In genomic region chr3:138753182-138753885, GRCm38 (mm10) we compare ENCODE assay signal across 9 mouse cellular contexts. TPM values are rescaled to one million over a fixed set of nuclear protein-coding genes. Genes with fewer than 3 reads are reported as not detected.
DNase-seq lines count a peak whose midpoint lies in the region; ATAC-seq and TF ChIP-seq lines count a peak whose summit lies in the region.
"Had no signal": no experiment of that assay in that cellular context is flagged by ENCODE, and none has a peak within 500 bp of the region (broad histone marks: within the 10 kb centered on the region; RNA-seq: fewer than 3 reads in every experiment).

No protein-coding gene starts in this region.

- H3K4me2 ChIP-seq in embryonic facial prominence, embryonic 11.5 days (ENCODE audit: low read depth, low read length), result no peak overlapping the region
- H3K4me2 ChIP-seq in midbrain, embryonic 13.5 days (replicated peaks), result no peak overlapping the region
- H3K4me2 ChIP-seq in midbrain, postnatal 0 days (ENCODE audit: low read depth, low read length, poor library complexity, severe bottlenecking), result no peak overlapping the region
- no peak overlapping the region for H3K4me2 ChIP-seq in hindbrain, embryonic 11.5 days (replicated peaks; ENCODE audit: low read depth, low read length)
- 0 out of 2 replicates have a peak overlapping the region, but pooled peaks have one; percentile 2 for H3K4me2 ChIP-seq in lung, embryonic 16.5 days (ENCODE audit: low read depth, low read length)
- H3K4me2 ChIP-seq: embryonic facial prominence, embryonic 13.5 days had no signal

- no peaks in the 10 kb centered on the region for H3K9me3 ChIP-seq in embryonic facial prominence, embryonic 11.5 days (replicated peaks; ENCODE audit: control insufficient read depth, low read length)
- no peaks in the 10 kb centered on the region for H3K9me3 ChIP-seq in embryonic facial prominence, embryonic 10.5 days
- no peaks in the 10 kb centered on the region for H3K9me3 ChIP-seq in midbrain, embryonic 13.5 days
- H3K9me3 ChIP-seq in midbrain, postnatal 0 days (ENCODE audit: low read length), result no peaks in the 10 kb centered on the region
- no peaks in the 10 kb centered on the region for H3K9me3 ChIP-seq in hindbrain, embryonic 11.5 days (ENCODE audit: control insufficient read depth, low read length)
- no peaks in the 10 kb centered on the region for H3K9me3 ChIP-seq in lung, embryonic 16.5 days (ENCODE audit: control insufficient read depth, low read length)
- H3K9me3 ChIP-seq: embryonic facial prominence, embryonic 13.5 days had no signal

- no peak overlapping the region for H3K27ac ChIP-seq in embryonic facial prominence, embryonic 11.5 days (replicated peaks; ENCODE audit: low read depth, low read length)
- no peak overlapping the region for H3K27ac ChIP-seq in embryonic facial prominence, embryonic 10.5 days (replicated peaks)
- no peak overlapping the region for H3K27ac ChIP-seq in midbrain, embryonic 13.5 days
- no peak overlapping the region for H3K27ac ChIP-seq in midbrain, postnatal 0 days (ENCODE audit: low read depth, low read length)
- H3K27ac ChIP-seq in hindbrain, embryonic 11.5 days (ENCODE audit: low read depth, low read length), result peak overlapping the region; percentile 47; the same call in 1 of the 2 replicates
- no peak overlapping the region for H3K27ac ChIP-seq in lung, embryonic 16.5 days (ENCODE audit: low read length)
- H3K27ac ChIP-seq: embryonic facial prominence, embryonic 13.5 days had no signal

- TF ChIP-seq CTCF in midbrain, postnatal 0 days (IDR thresholded peaks at IDR 0.05), result no peak

- 0 out of 2 replicates have a peak, but pooled peaks have one; percentile 23 for ATAC-seq in embryonic facial prominence, embryonic 11.5 days (replicated peaks; ENCODE audit: insufficient number of reproducible peaks, low FRiP score, low TSS enrichment, low read depth)
- 0 out of 2 replicates have a peak, but pooled peaks have one; percentile 34 for ATAC-seq in midbrain, embryonic 13.5 days
- no peak; the same call in 1 of the 2 replicates for ATAC-seq in midbrain, postnatal 0 days (ENCODE audit: low FRiP score)
- ATAC-seq in hindbrain, embryonic 11.5 days (ENCODE audit: low FRiP score), result peak; percentile 43; the same call in 1 of the 2 replicates
- peak; percentile 22; the same call in 1 of the 2 replicates for ATAC-seq in lung, embryonic 16.5 days (ENCODE audit: low read depth)

- no peak for DNase-seq in embryonic facial prominence, embryonic 11.5 days (ENCODE audit: low spot score)
- DNase-seq in embryonic facial prominence, embryonic 10.5 days (ENCODE audit: low spot score), result no peak
- no peak for DNase-seq in midbrain, postnatal 0 days (ENCODE audit: low spot score)
- no peak for DNase-seq in hindbrain, embryonic 11.5 days (ENCODE audit: low spot score)
- no peak for DNase-seq in MN1 (ENCODE audit: low spot score)
- DNase-seq in c-Kit-positive CD71-positive TER-119-positive erythroid progenitor cells, embryonic 14.5 days (ENCODE audit: low spot score), result no peak

- H3K27me3 ChIP-seq in embryonic facial prominence, embryonic 11.5 days (ENCODE audit: control insufficient read depth, insufficient read depth, low read length), result no peaks in the 10 kb centered on the region
- H3K27me3 ChIP-seq in embryonic facial prominence, embryonic 10.5 days (replicated peaks; ENCODE audit: low read depth, poor library complexity, severe bottlenecking), result no peaks in the 10 kb centered on the region
- no peaks in the 10 kb centered on the region for H3K27me3 ChIP-seq in midbrain, embryonic 13.5 days
- H3K27me3 ChIP-seq in midbrain, postnatal 0 days (ENCODE audit: insufficient read depth, low read length), result no peaks in the 10 kb centered on the region
- no peaks in the 10 kb centered on the region for H3K27me3 ChIP-seq in hindbrain, embryonic 11.5 days (ENCODE audit: control insufficient read depth, insufficient read depth, low read length)
- no peaks in the 10 kb centered on the region for H3K27me3 ChIP-seq in lung, embryonic 16.5 days (ENCODE audit: control insufficient read depth, insufficient read depth, low read depth, low read length)
- H3K27me3 ChIP-seq: embryonic facial prominence, embryonic 13.5 days had no signal

- no peaks in the 10 kb centered on the region for H3K4me1 ChIP-seq in embryonic facial prominence, embryonic 11.5 days (ENCODE audit: control insufficient read depth, insufficient read depth, low read length)
- peaks cover 24% of the 10 kb centered on the region for H3K4me1 ChIP-seq in embryonic facial prominence, embryonic 10.5 days
- peaks cover 38% of the 10 kb centered on the region for H3K4me1 ChIP-seq in midbrain, embryonic 13.5 days (replicated peaks)
- no peaks in the 10 kb centered on the region for H3K4me1 ChIP-seq in midbrain, postnatal 0 days (ENCODE audit: insufficient read depth, low read length)
- 0 out of 2 replicates have a peak, but pooled peaks cover 2% of the 10 kb centered on the region for H3K4me1 ChIP-seq in hindbrain, embryonic 11.5 days (replicated peaks; ENCODE audit: control insufficient read depth, insufficient read depth, low read length)
- peaks cover 14% of the 10 kb centered on the region for H3K4me1 ChIP-seq in lung, embryonic 16.5 days (replicated peaks; ENCODE audit: control insufficient read depth, insufficient read depth, low read length)

- 44% methylated on average over 12 of the region's 12 CpGs for WGBS in embryonic facial prominence, embryonic 11.5 days
- 52% methylated on average over 12 of the region's 12 CpGs for WGBS in embryonic facial prominence, embryonic 10.5 days
- WGBS in midbrain, embryonic 13.5 days, result 37% methylated on average over 12 of the region's 12 CpGs
- WGBS in midbrain, postnatal 0 days, result 31% methylated on average over 12 of the region's 12 CpGs
- 39% methylated on average over 12 of the region's 12 CpGs for WGBS in hindbrain, embryonic 11.5 days
- 10% methylated on average over 12 of the region's 12 CpGs for WGBS in lung, embryonic 16.5 days

- no peaks in the 10 kb centered on the region for H3K36me3 ChIP-seq in embryonic facial prominence, embryonic 11.5 days (replicated peaks; ENCODE audit: control insufficient read depth, insufficient read depth, low read depth, low read length)
- H3K36me3 ChIP-seq in embryonic facial prominence, embryonic 10.5 days (replicated peaks), result no peaks in the 10 kb centered on the region
- no peaks in the 10 kb centered on the region for H3K36me3 ChIP-seq in midbrain, embryonic 13.5 days
- H3K36me3 ChIP-seq in midbrain, postnatal 0 days (ENCODE audit: insufficient read depth, low read length), result no peaks in the 10 kb centered on the region
- no peaks in the 10 kb centered on the region for H3K36me3 ChIP-seq in hindbrain, embryonic 11.5 days (ENCODE audit: control insufficient read depth, insufficient read depth, low read length)
- H3K36me3 ChIP-seq in lung, embryonic 16.5 days (ENCODE audit: control insufficient read depth, insufficient read depth, low read length), result no peaks in the 10 kb centered on the region
- H3K36me3 ChIP-seq: embryonic facial prominence, embryonic 13.5 days had no signal

- H3K4me3 ChIP-seq in embryonic facial prominence, embryonic 11.5 days (ENCODE audit: low read depth, low read length), result no peak overlapping the region
- no peak overlapping the region for H3K4me3 ChIP-seq in embryonic facial prominence, embryonic 10.5 days
- H3K4me3 ChIP-seq in midbrain, embryonic 13.5 days (replicated peaks), result no peak overlapping the region
- H3K4me3 ChIP-seq in midbrain, postnatal 0 days (ENCODE audit: low read depth, low read length), result no peak overlapping the region
- H3K4me3 ChIP-seq in hindbrain, embryonic 11.5 days (ENCODE audit: low read depth, low read length), result no peak overlapping the region
- no peak overlapping the region for H3K4me3 ChIP-seq in lung, embryonic 16.5 days (ENCODE audit: low read length)
- H3K4me3 ChIP-seq: embryonic facial prominence, embryonic 13.5 days had no signal

- no peak overlapping the region for H3K9ac ChIP-seq in embryonic facial prominence, embryonic 11.5 days (replicated peaks; ENCODE audit: low read length)
- H3K9ac ChIP-seq in midbrain, embryonic 13.5 days (replicated peaks), result no peak overlapping the region
- no peak overlapping the region for H3K9ac ChIP-seq in midbrain, postnatal 0 days (replicated peaks; ENCODE audit: low read length, poor library complexity, severe bottlenecking)
- no peak overlapping the region for H3K9ac ChIP-seq in hindbrain, embryonic 11.5 days (ENCODE audit: low read depth, low read length)
- H3K9ac ChIP-seq in lung, embryonic 16.5 days (ENCODE audit: low read length), result no peak overlapping the region
- H3K9ac ChIP-seq: embryonic facial prominence, embryonic 13.5 days had no signal

RNA-seq across cellular contexts. Expression of gene Tspan5, which starts 11.3 kb away (rescaled TPM):
- polyA plus RNA-seq in embryonic facial prominence, embryonic 11.5 days (2014; fragmentation: Nextera tagmentation; extraction: Ambion mirVana), result 34.4 and 36.2 TPM in 2 replicates
- polyA plus RNA-seq in embryonic facial prominence, embryonic 10.5 days (2016; fragmentation: Nextera tagmentation; extraction: Ambion mirVana), result 20.9 and 22.0 TPM in 2 replicates
- 75.5 and 79.1 TPM in 2 replicates for polyA plus RNA-seq in midbrain, embryonic 13.5 days (2015; fragmentation: Nextera tagmentation; extraction: Ambion mirVana)
- total RNA-seq in midbrain, postnatal 0 days (2014; rRNA removed), result 156 and 165 TPM in 2 replicates
- polyA plus RNA-seq in midbrain, postnatal 0 days (2015; fragmentation: Nextera tagmentation; extraction: Ambion mirVana), result 97.8 and 99.4 TPM in 2 replicates
- 51.0 and 64.9 TPM in 2 replicates for polyA plus RNA-seq in hindbrain, embryonic 11.5 days (2014; fragmentation: Nextera tagmentation; extraction: Ambion mirVana)
- 24.7 and 24.9 TPM in 2 replicates for polyA plus RNA-seq in lung, embryonic 16.5 days (2015; fragmentation: Nextera tagmentation; extraction: Ambion mirVana)
